Mouse (Mus musculus): ENCODE measurements around the gene Slc2a10. TPM values are rescaled to one million over a fixed set of nuclear protein-coding genes. Genes with fewer than 3 reads are reported as not detected.
A peak's percentile ranks its signal among the peaks of the same experiment; 100 is the strongest.

Slc2a10 gene
- polyA plus RNA-seq, 1 experiment from 2014 or later = 3.9 TPM

DNA sequence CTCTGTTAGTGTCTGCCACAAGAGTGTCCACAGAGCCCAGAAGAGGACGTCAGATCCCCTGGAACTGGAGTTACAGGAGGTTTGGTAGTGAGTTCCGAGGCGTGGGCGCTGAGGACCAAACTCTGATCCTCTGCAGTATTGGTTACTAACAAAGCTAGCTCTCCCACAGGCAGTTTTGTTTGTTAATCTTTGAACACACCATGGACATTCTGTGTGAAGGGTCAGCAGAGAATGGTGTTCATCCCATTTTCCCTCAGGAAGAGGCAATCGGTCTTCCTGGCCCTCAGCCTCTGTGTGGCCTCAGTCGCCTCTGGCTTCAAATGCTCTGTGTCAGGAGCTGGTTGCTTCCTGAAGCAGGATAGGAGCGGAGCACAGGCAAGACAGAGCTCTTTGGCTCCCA, 28.2 kb upstream of the Slc2a10 start:
- Histone ChIP-seq H3K9me3 (ENCODE audit: control insufficient read depth, low read length) (no peaks in the 10 kb centered on the region), H3K9ac (ENCODE audit: low read length) (no peak overlapping the region), H3K4me1 (ENCODE audit: control insufficient read depth, insufficient read depth, low read length) (no peaks in the 10 kb centered on the region), H3K27ac (replicated peaks; ENCODE audit: low read depth, low read length) (no peak overlapping the region), H3K4me3 (ENCODE audit: low read depth, low read length) (no peak overlapping the region), H3K27me3 (ENCODE audit: control insufficient read depth, insufficient read depth, low read length) (peaks cover 14% of the 10 kb centered on the region; the same call in 1 of the 2 replicates), H3K4me2 (ENCODE audit: low read depth, severe bottlenecking) (no peak overlapping the region), H3K36me3 (ENCODE audit: control insufficient read depth, insufficient read depth, low read length) (no peaks in the 10 kb centered on the region)
- ATAC-seq (ENCODE audit: insufficient number of reproducible peaks, low FRiP score, low TSS enrichment, low read depth) (no peak), DNase-seq (ENCODE audit: low spot score) (no peak)
- WGBS = 84% methylated on average over 7 of the region's 7 CpGs

DNA sequence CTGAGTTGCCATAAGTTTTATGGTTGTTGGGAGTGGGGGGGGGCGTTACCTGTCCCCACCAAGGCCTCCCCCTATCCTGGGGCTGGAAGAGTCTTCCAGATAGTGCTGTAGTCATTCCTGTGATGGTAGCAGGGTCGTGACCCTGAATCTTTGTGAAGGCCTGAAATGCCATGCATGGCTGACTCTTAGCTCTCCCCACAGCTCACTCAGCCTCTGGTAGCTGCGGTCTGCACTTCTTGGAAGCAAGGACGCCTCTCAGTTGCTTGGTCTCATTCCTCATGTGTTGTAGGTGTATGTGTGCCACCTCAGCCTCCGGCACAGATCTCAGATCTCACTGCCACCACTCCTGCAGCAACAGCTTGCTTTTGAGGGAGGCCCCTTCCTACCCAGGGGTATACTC, 27.7 kb upstream of the Slc2a10 start:
- no peaks in the 10 kb centered on the region for H3K9me3 ChIP-seq (ENCODE audit: control insufficient read depth, low read length)
- no peak for ATAC-seq (ENCODE audit: insufficient number of reproducible peaks, low FRiP score, low TSS enrichment, low read depth)
- no peak overlapping the region for H3K9ac ChIP-seq (ENCODE audit: low read length)
- no peak overlapping the region for H3K4me2 ChIP-seq (ENCODE audit: low read depth, severe bottlenecking)
- no peaks in the 10 kb centered on the region for H3K36me3 ChIP-seq (ENCODE audit: control insufficient read depth, insufficient read depth, low read length)
- DNase-seq (ENCODE audit: low spot score) = no peak
- H3K4me1 ChIP-seq (ENCODE audit: control insufficient read depth, insufficient read depth, low read length) = no peaks in the 10 kb centered on the region
- H3K27ac ChIP-seq (replicated peaks; ENCODE audit: low read depth, low read length) = no peak overlapping the region
- 77% methylated on average over 5 of the region's 5 CpGs for WGBS
- no peak overlapping the region for H3K4me3 ChIP-seq (ENCODE audit: low read depth, low read length)
- H3K27me3 ChIP-seq (ENCODE audit: control insufficient read depth, insufficient read depth, low read length) = peaks cover 14% of the 10 kb centered on the region; the same call in 1 of the 2 replicates

- Histone ChIP-seq H3K27me3 (ENCODE audit: control insufficient read depth, insufficient read depth, low read length) (no peaks in the 10 kb centered on the region), H3K4me1 (ENCODE audit: control insufficient read depth, insufficient read depth, low read length) (0 out of 2 replicates have a peak, but pooled peaks cover 2% of the 10 kb centered on the region), H3K9me3 (ENCODE audit: control insufficient read depth, low read length) (no peaks in the 10 kb centered on the region), H3K36me3 (ENCODE audit: control insufficient read depth, insufficient read depth, low read length) (no peaks in the 10 kb centered on the region), H3K27ac (replicated peaks; ENCODE audit: low read depth, low read length) (no peak overlapping the region), H3K4me3 (ENCODE audit: low read depth, low read length) (no peak overlapping the region), H3K9ac (ENCODE audit: low read length) (no peak overlapping the region), H3K4me2 (ENCODE audit: low read depth, severe bottlenecking) (no peak overlapping the region)
- ATAC-seq (ENCODE audit: insufficient number of reproducible peaks, low FRiP score, low TSS enrichment, low read depth) (no peak), DNase-seq (ENCODE audit: low spot score) (no peak)
- WGBS = 49% methylated on average over 8 of the region's 8 CpGs
Observed at GRCm38 (mm10) chr2:165482003-165482402, 21.6 kb upstream of the Slc2a10 start.

- 67% methylated on average over 6 of the region's 6 CpGs for WGBS
- Histone ChIP-seq H3K27ac (replicated peaks; ENCODE audit: low read depth, low read length) (no peak overlapping the region), H3K36me3 (ENCODE audit: control insufficient read depth, insufficient read depth, low read length) (no peaks in the 10 kb centered on the region), H3K4me3 (ENCODE audit: low read depth, low read length) (no peak overlapping the region), H3K9ac (ENCODE audit: low read length) (no peak overlapping the region), H3K9me3 (ENCODE audit: control insufficient read depth, low read length) (no peaks in the 10 kb centered on the region), H3K4me1 (ENCODE audit: control insufficient read depth, insufficient read depth, low read length) (0 out of 2 replicates have a peak, but pooled peaks cover 2% of the 10 kb centered on the region), H3K4me2 (ENCODE audit: low read depth, severe bottlenecking) (no peak overlapping the region), H3K27me3 (ENCODE audit: control insufficient read depth, insufficient read depth, low read length) (no peaks in the 10 kb centered on the region)
- DNase-seq (ENCODE audit: low spot score) (no peak), ATAC-seq (ENCODE audit: insufficient number of reproducible peaks, low FRiP score, low TSS enrichment, low read depth) (no peak)
Observed at GRCm38 (mm10) chr2:165484152-165484551, 19.4 kb upstream of the Slc2a10 start.

DNA sequence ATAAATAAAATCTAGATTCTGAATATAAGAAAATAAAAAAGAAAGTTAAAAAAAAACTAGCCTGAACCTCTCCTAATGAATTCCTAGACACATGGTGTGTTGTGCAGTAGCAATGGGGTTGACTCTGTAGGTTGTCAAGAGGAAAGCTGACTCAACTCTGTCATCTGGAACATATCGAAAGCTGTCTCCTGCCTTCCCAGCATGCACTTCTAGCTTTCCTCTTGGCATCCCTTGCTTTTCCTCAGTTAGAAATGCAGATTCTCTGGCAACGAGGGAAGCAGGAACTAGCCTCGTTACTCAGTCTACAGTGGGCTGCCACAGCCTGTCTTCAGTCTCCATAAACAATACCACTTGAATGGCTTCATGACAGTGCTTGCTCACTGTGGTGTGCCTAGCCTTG, 17.8 kb upstream of the Slc2a10 start:
- Histone ChIP-seq H3K36me3 (ENCODE audit: control insufficient read depth, insufficient read depth, low read length) (no peaks in the 10 kb centered on the region; the same call in 1 of the 2 replicates), H3K27ac (replicated peaks; ENCODE audit: low read depth, low read length) (no peak overlapping the region), H3K9me3 (ENCODE audit: control insufficient read depth, low read length) (no peaks in the 10 kb centered on the region), H3K27me3 (ENCODE audit: control insufficient read depth, insufficient read depth, low read length) (no peaks in the 10 kb centered on the region), H3K4me2 (ENCODE audit: low read depth, severe bottlenecking) (no peak overlapping the region), H3K4me1 (ENCODE audit: control insufficient read depth, insufficient read depth, low read length) (0 out of 2 replicates have a peak, but pooled peaks cover 2% of the 10 kb centered on the region), H3K9ac (ENCODE audit: low read length) (no peak overlapping the region), H3K4me3 (ENCODE audit: low read depth, low read length) (no peak overlapping the region)
- WGBS = 73% methylated on average over 3 of the region's 3 CpGs
- DNase-seq (ENCODE audit: low spot score) (no peak), ATAC-seq (ENCODE audit: insufficient number of reproducible peaks, low FRiP score, low TSS enrichment, low read depth) (no peak)

DNA sequence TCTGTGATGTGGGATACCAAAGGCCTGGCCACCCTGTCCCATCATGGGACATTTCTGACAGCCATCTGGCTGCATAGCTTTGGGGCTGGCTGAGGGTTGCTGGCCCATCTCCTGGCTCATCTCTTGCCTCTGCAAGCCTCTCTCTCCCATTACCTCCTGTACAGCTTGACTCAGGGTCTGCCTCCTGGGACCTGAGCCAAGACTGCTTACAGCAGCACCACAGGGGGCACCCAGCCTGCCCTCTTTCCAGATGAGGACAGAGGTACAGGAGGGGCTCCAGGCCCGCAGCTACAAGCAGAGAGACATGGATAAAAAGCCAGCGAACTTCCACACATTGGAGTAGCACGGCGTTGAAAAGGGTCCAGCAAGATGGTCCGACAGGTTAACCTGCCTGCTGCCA, 17.2 kb upstream of the Slc2a10 start:
- WGBS = 81% methylated on average over 5 of the region's 5 CpGs
- ATAC-seq (ENCODE audit: insufficient number of reproducible peaks, low FRiP score, low TSS enrichment, low read depth) = no peak

GRCm38 (mm10) chr2:165486881-165487535, 16.6 kb upstream of the Slc2a10 start:
- ATAC-seq (ENCODE audit: insufficient number of reproducible peaks, low FRiP score, low TSS enrichment, low read depth) = peak; percentile 29; the same call in 1 of the 2 replicates
- Histone ChIP-seq H3K36me3 (ENCODE audit: control insufficient read depth, insufficient read depth, low read length) (no peaks in the 10 kb centered on the region; the same call in 1 of the 2 replicates), H3K27ac (replicated peaks; ENCODE audit: low read depth, low read length) (no peak overlapping the region), H3K9ac (ENCODE audit: low read length) (no peak overlapping the region), H3K4me1 (ENCODE audit: control insufficient read depth, insufficient read depth, low read length) (0 out of 2 replicates have a peak, but pooled peaks cover 2% of the 10 kb centered on the region), H3K9me3 (ENCODE audit: control insufficient read depth, low read length) (no peaks in the 10 kb centered on the region), H3K4me3 (ENCODE audit: low read depth, low read length) (no peak overlapping the region), H3K27me3 (ENCODE audit: control insufficient read depth, insufficient read depth, low read length) (no peaks in the 10 kb centered on the region), H3K4me2 (ENCODE audit: low read depth, severe bottlenecking) (no peak overlapping the region)
- peak; percentile 82 for DNase-seq (ENCODE audit: low spot score)
- 32% methylated on average over 8 of the region's 8 CpGs for WGBS

More for the DNA sequence above, 17.2 kb upstream of the Slc2a10 start:
- Histone ChIP-seq H3K27me3 (ENCODE audit: control insufficient read depth, insufficient read depth, low read length) (no peaks in the 10 kb centered on the region), H3K9me3 (ENCODE audit: control insufficient read depth, low read length) (no peaks in the 10 kb centered on the region), H3K36me3 (ENCODE audit: control insufficient read depth, insufficient read depth, low read length) (no peaks in the 10 kb centered on the region; the same call in 1 of the 2 replicates), H3K4me2 (ENCODE audit: low read depth, severe bottlenecking) (no peak overlapping the region), H3K9ac (ENCODE audit: low read length) (no peak overlapping the region), H3K27ac (replicated peaks; ENCODE audit: low read depth, low read length) (no peak overlapping the region), H3K4me3 (ENCODE audit: low read depth, low read length) (no peak overlapping the region), H3K4me1 (ENCODE audit: control insufficient read depth, insufficient read depth, low read length) (0 out of 2 replicates have a peak, but pooled peaks cover 2% of the 10 kb centered on the region)
- DNase-seq (ENCODE audit: low spot score) = no peak

DNA sequence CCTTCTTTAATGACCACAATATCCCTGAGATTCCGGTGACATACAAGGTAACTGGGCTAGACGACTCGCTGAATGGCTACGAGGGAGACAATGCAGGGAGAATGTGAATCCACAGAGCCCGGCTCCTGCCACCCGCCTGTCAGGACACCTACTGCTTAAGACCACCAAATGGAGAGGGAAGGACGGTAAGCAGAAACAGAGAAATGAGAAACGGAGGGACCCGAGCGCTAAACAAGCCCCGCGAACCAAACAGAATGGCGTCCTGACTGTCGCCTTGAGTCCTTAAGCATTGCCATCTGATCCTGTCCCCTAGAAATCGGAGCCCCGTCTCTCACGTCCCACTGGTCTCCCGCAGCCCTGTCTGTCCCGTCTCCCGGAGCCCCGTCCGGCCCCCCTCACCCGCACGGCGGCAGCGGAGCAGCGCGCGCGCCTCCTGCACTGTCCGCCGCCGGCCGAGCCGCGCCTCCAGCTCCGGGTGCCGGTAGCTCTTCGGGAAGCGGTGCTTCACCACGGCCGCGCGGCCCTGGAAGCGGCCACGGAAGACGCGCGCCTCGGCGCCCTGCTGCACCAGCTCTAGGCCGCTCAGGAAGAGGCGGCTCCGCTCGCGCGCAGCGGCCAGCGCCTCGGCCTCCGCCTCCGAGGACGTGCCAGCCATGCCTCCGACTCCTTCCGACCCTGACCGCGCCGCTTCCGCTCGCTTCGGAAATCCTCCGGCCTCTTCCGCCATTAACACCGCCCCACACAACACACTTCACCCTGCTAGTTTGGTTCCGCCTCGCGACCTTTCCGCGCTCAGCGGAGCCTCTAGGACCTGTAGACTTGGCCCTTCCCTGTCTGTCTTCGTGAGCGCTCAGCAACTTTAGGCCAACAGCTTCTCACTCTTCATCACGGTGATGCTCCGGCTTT, 10.7 kb upstream of the Slc2a10 start, which contains the start of gene Trp53rka:
Gene Trp53rka (minus strand): TSS at position 677 of the 906 bp plus-strand sequence.
- Histone ChIP-seq H3K4me2 (ENCODE audit: low read depth, severe bottlenecking) (peak within 1 kb of the TSS; percentile 84), H3K4me3 (ENCODE audit: low read depth, low read length) (peak within 1 kb of the TSS; percentile 80), H3K27me3 (ENCODE audit: control insufficient read depth, insufficient read depth, low read length) (no peaks in the 10 kb centered on the region), H3K36me3 (ENCODE audit: control insufficient read depth, insufficient read depth, low read length) (no peaks in the 10 kb centered on the region; the same call in 1 of the 2 replicates), H3K9me3 (ENCODE audit: control insufficient read depth, low read length) (no peaks in the 10 kb centered on the region), H3K4me1 (ENCODE audit: control insufficient read depth, insufficient read depth, low read length) (peaks cover 5% of the 10 kb centered on the region; the same call in 1 of the 2 replicates), H3K9ac (ENCODE audit: low read length) (peak within 1 kb of the TSS; percentile 77), H3K27ac (replicated peaks; ENCODE audit: low read depth, low read length) (0 out of 2 replicates have a peak within 1 kb of the TSS, but pooled peaks have one; percentile 21)
- WGBS = under 1% methylated on average over 74 of the region's 84 CpGs
- DNase-seq (ENCODE audit: low spot score) (peak; percentile 84), ATAC-seq (ENCODE audit: insufficient number of reproducible peaks, low FRiP score, low TSS enrichment, low read depth) (peak; percentile 73)

Data from limb, embryonic 11.5 days (tissue).